Mouse (Mus musculus): Measurements from ENCODE around the gene S100a16.
A peak's percentile ranks its signal among the peaks of the same experiment; 100 is the strongest.

Gene S100a16

GRCm38 (mm10) chr3:90537141-90537904 lies at the start of gene S100a16:
TSS of gene S100a16 (plus strand) at chr3:90537254.
- peak; percentile 57 to 64 for DNase-seq

DNA sequence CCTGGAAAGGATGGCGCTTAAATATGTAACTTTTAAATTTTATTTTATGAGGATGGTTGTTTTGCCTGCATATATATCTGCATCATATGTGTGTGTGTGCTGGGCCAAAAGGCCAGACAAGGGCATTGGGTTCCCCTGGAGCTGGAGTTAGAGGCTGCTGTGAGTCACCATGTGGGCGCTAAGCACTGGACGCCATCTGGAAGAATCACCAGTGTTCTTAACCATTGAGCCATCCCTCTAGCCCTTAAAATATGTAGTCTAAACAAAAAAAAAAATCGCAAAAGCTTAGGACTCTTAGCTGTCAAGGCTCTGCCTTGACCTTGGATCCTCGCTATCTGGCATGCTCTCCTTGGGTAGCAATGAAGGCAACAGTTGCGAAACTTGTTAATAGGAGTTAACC lies 48.5 kb upstream of the S100a16 start:
- DNase-seq, result no peak

DNA sequence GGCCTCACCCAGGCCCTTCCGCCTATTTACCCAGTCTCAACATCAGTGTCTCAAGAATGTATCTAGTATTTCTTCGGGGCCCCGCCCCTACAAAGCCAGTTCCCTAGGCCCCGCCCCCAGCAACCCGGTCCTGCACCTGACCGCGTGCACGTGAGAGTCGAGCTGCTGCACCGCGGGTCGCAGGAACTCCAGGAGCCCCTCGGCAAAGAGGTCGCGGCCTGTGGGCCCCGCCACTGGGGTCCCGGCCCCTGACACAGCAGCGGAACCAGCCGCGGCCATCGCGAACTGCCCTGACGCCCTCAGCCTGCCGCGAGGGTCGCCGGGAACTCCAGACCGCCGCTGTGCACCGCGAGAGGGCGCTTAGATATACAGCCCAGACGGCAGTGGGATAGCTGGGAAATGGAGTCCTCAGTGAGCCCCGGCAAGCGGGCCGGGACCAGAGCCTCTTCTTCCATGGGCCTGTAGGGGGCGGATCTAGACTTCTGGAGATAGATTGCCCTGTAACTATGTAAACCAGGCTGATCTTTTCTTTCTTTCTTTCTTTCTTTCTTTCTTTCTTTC lies 46.3 kb upstream of the S100a16 start, which contains the start of gene Snapin:
Snapin (minus strand) TSS at position 338 of the 561 bp plus-strand sequence.
- DNase-seq, result peak; percentile 93 to 95

DNA sequence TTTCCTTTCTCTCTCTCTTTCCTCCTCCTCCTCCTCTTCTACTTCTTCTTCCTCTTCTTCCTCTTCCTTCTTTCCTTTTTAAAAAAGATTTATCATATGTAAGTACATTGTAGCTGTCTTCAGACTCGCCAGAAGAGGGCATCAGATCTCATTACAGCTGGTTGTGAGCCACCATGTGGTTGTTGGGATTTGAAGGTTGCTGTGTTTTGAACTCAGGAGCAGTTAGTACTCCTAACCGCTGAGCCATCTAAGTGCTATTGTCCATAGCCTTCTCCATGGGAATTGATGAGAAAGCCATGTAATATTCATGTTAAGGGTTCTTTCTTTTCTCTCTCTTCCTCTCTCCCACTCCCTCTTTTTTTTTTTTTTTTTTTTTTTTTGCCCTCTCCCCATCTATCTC lies 45.7 kb upstream of the S100a16 start:
- no peak for DNase-seq

GRCm38 (mm10) chr3:90493831-90494540 lies 43.1 kb upstream of the S100a16 start:
- no peak for DNase-seq

DNA sequence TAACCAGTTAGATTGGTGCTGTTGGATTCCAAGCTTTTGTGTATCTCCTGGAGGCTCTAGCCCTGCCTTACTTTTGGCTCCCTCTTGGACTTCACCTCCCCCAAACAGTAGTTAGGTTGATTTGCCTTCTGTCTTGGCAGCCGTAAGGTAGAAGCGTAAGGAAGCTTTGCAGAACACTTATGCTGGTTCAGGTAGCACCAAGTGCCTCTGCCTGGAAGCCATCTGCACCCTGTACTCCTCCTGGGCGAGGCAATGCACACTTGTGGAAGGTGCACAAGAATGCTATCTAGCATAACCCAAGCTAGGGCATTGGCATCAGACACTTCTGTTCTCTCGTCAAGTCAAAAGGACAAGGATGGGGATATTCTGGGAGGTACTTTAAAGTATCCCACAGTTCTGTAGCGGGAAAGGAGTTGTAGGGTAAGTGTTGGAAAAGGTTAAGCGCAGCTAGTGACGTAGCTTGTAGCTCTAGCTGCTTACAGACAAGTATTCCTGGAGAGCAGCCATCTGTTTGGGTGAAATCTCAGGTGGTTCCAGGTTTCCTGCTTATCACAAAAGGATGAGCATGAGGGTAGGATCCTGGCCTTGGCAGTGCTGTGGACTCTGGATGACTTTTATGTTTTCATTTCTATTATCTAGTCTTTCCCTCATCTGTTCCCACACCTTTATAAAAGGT lies 41.1 kb upstream of the S100a16 start:
- no peak for DNase-seq

DNA sequence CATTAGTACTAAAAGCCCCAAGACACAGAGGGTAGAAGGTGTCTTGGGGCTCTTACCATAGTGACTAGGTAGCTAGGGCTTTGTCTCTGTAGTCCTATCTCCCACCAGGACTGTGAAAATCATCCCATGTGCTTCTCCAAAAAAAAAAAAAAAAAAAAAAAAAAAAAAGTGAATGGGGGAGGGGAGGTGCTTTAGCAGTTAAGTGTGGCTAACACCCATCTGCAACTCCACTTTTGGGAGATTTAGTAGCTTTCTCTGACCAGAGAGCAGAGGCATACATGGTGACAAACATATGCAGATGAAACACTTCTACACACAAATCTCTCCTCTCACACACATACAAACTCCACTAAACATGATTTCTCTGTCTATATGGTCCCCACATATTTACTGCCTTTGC lies 39.5 kb upstream of the S100a16 start:
- no peak for DNase-seq

DNA sequence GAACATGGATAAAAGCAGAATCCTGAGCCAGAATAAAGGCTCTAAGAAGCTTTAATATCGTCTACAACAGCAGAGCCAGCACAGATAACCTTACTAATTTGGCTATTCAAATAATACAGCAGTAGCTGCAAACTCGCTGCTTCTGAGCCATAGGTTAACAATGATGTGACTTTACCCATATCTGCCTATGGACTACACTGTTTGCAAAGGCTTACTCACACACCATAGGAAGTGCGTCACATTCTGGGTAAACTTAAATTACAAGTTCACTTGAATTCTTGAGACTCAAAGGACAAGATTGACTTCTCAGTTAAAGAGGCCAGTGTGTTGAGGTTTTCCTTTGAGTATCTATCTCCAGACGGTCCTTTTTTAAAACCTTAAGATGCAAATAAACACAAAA lies 33.6 kb upstream of the S100a16 start:
- no peak for DNase-seq

DNA sequence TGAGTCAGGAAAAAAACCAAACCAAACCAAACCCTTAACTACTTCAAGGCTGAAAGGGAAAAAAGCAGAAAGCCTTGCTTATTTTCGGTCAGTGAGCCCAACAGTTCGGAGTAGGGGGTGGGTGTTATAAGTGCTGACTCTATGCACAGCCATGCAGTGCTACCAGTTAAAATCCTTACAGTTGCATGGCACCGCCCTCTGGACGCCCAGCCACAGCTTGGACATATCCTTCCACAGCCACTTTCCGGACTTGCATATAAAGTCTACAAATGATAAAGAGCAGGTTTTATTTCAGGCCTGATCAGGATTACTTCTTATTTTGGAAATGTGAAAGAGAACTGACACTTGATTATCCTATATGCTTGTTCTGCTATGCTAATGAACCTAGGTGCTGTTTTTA lies 31.8 kb upstream of the S100a16 start:
- no peak for DNase-seq

GRCm38 (mm10) chr3:90506362-90506761 lies 30.7 kb upstream of the S100a16 start:
- DNase-seq, result no peak

- no peak for DNase-seq
Observed at GRCm38 (mm10) chr3:90508287-90508949, 28.6 kb upstream of the S100a16 start.

DNA sequence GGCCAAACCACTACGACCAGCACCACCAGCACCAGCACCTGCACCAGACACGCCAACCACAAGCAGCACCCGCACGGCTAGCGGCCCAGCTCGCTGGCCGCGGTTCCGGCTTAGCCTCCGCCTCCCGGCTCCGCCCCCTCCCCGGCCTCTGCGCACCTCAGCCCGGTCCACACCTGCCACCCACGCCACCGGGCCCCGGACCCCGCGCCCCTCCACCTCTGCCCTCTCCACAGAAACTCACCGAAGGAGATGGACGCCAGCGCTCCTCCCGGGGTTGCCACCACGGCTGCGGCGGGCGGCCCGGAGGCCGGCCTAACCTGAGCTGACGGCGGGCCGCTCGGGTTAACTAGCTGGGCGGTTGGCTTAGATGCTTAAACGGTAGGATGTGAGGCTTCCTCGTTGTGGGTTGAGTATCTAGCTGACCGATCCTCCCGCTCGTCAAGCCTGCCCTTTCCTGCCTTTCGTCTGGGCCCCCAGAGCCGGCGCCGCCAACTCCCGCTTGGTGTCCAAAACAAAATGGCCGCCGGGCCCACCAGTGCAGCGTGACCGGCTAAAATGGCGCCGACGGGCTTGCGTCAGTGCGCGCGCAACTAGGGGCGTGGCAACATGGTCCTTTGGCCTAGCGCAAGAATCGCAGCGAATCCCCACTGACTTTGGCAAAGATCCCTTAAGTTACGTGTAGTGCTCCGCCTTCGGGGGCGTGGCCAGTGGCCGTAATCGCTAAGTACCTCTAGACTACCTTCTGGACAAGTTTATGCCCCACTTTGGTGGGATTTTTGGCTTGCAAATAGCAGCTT lies 27.9 kb upstream of the S100a16 start, which contains the start of gene Chtop:
Chtop (minus strand) TSS at position 549 of the 797 bp plus-strand sequence.
- peak; percentile 99 to 100 for DNase-seq

GRCm38 (mm10) chr3:90509747-90510123 lies 27.3 kb upstream of the S100a16 start:
- DNase-seq, result no peak

DNA sequence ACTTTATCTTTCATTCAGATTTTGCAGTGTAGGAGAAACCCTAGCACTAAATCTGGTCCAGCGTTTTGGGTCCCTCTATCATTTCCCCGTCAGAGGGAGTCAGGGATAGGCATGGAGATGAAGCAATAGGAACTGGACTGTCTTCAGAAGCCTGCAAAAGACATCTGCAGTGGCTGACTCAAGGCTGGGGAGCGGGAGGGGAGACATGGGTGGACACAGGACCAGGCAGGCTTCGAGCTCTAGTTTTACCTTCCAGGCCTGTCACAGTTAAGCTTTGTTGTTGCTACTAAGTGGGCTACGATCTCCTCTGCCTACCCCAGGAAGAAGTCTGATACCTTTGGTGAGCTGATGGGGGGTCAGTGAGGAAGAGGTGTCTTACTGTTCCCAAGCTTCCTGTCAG lies 24.8 kb upstream of the S100a16 start:
- no peak for DNase-seq

GRCm38 (mm10) chr3:90512948-90513642 lies 24.0 kb upstream of the S100a16 start:
- DNase-seq, result no peak

- peak in 1 of 2 experiments; percentile 27 for DNase-seq
Observed at GRCm38 (mm10) chr3:90513796-90514590, 23.1 kb upstream of the S100a16 start, which contains the start of the genes S100a1 and S100a13. TSS of gene S100a1 (minus strand) at chr3:90514392. TSS of gene S100a13 (plus strand) at chr3:90514435.

GRCm38 (mm10) chr3:90514691-90515090 lies 22.4 kb upstream of the S100a16 start:
- DNase-seq, result no peak

DNA sequence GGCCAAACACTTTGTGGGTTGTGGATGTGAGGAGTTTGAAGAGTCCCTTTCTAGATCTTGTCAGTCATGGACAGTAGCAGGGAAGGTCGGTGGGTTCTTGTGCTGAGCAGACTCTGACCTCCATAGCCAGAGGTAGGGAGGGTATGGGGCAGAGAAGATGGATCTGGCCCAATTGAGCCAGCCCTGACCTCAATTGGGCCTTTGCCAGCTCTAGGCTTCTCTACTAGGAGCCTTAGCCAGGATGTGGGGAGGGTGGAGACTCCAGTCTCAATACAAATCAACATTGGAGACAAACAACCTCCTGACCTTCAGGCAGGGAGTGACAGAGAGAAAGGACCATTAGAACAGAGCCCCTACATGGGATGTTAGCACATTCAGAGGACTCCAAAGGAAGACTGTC lies 21.8 kb upstream of the S100a16 start:
- no peak for DNase-seq

- no peak for DNase-seq
Observed at GRCm38 (mm10) chr3:90515789-90516188, 21.3 kb upstream of the S100a16 start.

GRCm38 (mm10) chr3:90517711-90518110 lies 19.3 kb upstream of the S100a16 start:
- DNase-seq, result no peak
